Mouse (Mus musculus) thymus, adult 2 months (tissue): ENCODE results near the gene Gm21972.

Experiments used
- CTCF ChIP-seq: fragments of 200-500 bp; IDR thresholded peaks from 2 replicates; pipeline ENCODE4 v1.5.1; 2012; ENCODE audit warnings: mild to moderate bottlenecking, control low read depth, low read length, moderate library complexity, borderline replicate concordance; ENCODE audit not compliant: control insufficient read depth, poor library complexity, insufficient read depth; ENCODE audit errors: extremely low read depth
- POLR2A ChIP-seq: fragments of 200-500 bp; IDR thresholded peaks from 2 replicates; pipeline ENCODE4 v1.6.1; 2012; ENCODE audit warnings: mild to moderate bottlenecking, low read length, control low read depth, moderate library complexity; ENCODE audit not compliant: control insufficient read depth, poor library complexity, insufficient read depth; ENCODE audit errors: extremely low read depth

- TF ChIP-seq CTCF (no peak), POLR2A (no peak)
Measured at GRCm38 (mm10) chr1:86160479-86160878, 27.0 kb downstream of the Gm21972 start.
